Comparison of ENCODE assay signal across 15 mouse cellular contexts in the genomic region with DNA sequence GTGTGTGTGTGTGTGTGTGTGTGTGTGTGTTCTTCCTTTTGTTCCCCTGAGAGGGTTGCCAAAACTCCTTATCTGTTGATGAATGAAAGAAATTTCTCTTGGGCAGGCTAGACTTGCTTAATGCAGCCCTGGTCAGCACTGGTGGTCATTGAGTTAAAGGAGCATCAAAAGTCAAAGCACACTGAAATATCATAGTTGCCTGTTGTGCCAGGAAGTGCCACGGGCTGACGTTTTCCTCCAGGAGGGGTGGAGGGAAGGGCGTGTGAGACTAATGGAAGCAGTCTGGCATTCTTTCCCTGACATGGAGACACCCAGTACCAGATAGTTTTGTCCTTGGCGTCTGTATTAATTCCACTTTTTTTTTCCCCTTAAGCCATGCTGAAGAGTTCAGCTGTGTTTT.
DNase-seq lines count a peak whose midpoint lies in the region; ATAC-seq and TF ChIP-seq lines count a peak whose summit lies in the region.
"Had no signal": no experiment of that assay in that cellular context is flagged by ENCODE, and none has a peak within 500 bp of the region (broad histone marks: within the 10 kb centered on the region; RNA-seq: fewer than 3 reads in every experiment).

No protein-coding gene starts in this region.

- no peak overlapping the region for H3K9ac ChIP-seq in heart, embryonic 16.5 days (ENCODE audit: low read length)
- H3K9ac ChIP-seq in lung, postnatal 0 days (replicated peaks; ENCODE audit: low read depth), result no peak overlapping the region
- H3K9ac ChIP-seq: midbrain, embryonic 12.5 days had no signal

- peak; percentile 70 for ATAC-seq in heart, embryonic 16.5 days (replicated peaks; ENCODE audit: extremely low read depth, insufficient read depth, low FRiP score)
- peak; percentile 50 for ATAC-seq in lung, postnatal 0 days

- H3K4me2 ChIP-seq in heart, embryonic 16.5 days (ENCODE audit: low read depth, low read length), result peak overlapping the region; percentile 34; the same call in 1 of the 2 replicates
- no peak overlapping the region for H3K4me2 ChIP-seq in lung, postnatal 0 days (replicated peaks; ENCODE audit: low read depth, low read length)
- H3K4me2 ChIP-seq: midbrain, embryonic 12.5 days had no signal

- peaks cover 18% of the 10 kb centered on the region for H3K4me1 ChIP-seq in embryonic facial prominence, embryonic 10.5 days
- peaks cover 30% of the 10 kb centered on the region for H3K4me1 ChIP-seq in heart, embryonic 16.5 days (ENCODE audit: control insufficient read depth, insufficient read depth, low read length)
- H3K4me1 ChIP-seq in lung, postnatal 0 days (ENCODE audit: insufficient read depth, low read depth, low read length), result no peaks in the 10 kb centered on the region

- TF ChIP-seq EP300 in lung, postnatal 0 days (IDR thresholded peaks at IDR 0.05), result 0 out of 2 replicates have a peak, but pooled peaks have one; percentile 17

- no peaks in the 10 kb centered on the region for H3K36me3 ChIP-seq in embryonic facial prominence, embryonic 10.5 days (replicated peaks)
- H3K36me3 ChIP-seq in heart, embryonic 16.5 days (ENCODE audit: control insufficient read depth, insufficient read depth), result no peaks in the 10 kb centered on the region
- H3K36me3 ChIP-seq in lung, postnatal 0 days (ENCODE audit: insufficient read depth, low read length), result no peaks in the 10 kb centered on the region
- H3K36me3 ChIP-seq: midbrain, embryonic 12.5 days had no signal

- no peaks in the 10 kb centered on the region for H3K27me3 ChIP-seq in embryonic facial prominence, embryonic 10.5 days (replicated peaks; ENCODE audit: low read depth, poor library complexity, severe bottlenecking)
- H3K27me3 ChIP-seq in heart, embryonic 16.5 days (ENCODE audit: control insufficient read depth, insufficient read depth, low read length), result no peaks in the 10 kb centered on the region
- no peaks in the 10 kb centered on the region for H3K27me3 ChIP-seq in lung, postnatal 0 days (replicated peaks; ENCODE audit: insufficient read depth, low read length)
- H3K27me3 ChIP-seq: midbrain, embryonic 12.5 days had no signal

- no peaks in the 10 kb centered on the region for H3K9me3 ChIP-seq in embryonic facial prominence, embryonic 10.5 days
- no peaks in the 10 kb centered on the region for H3K9me3 ChIP-seq in heart, embryonic 16.5 days (replicated peaks; ENCODE audit: control insufficient read depth, low read length)
- H3K9me3 ChIP-seq in lung, postnatal 0 days (ENCODE audit: low read length), result no peaks in the 10 kb centered on the region
- H3K9me3 ChIP-seq: midbrain, embryonic 12.5 days had no signal

- no peak for TF ChIP-seq CTCF in lung, postnatal 0 days (IDR thresholded peaks at IDR 0.05)
- no peak for TF ChIP-seq CTCF in left cerebral cortex, adult 2 months (IDR thresholded peaks at IDR 0.05)

- WGBS in embryonic facial prominence, embryonic 10.5 days, result 31% methylated on average over 4 of the region's 4 CpGs
- WGBS in heart, embryonic 16.5 days, result 16% methylated on average over 4 of the region's 4 CpGs
- WGBS in lung, postnatal 0 days, result 14% methylated on average over 4 of the region's 4 CpGs

- peak; percentile 57 for DNase-seq in embryo, embryonic 10 days (ENCODE audit: low spot score)
- no peak for DNase-seq in embryo, embryonic 9.5 days (ENCODE audit: extremely low spot score)
- DNase-seq in embryonic facial prominence, embryonic 10.5 days (ENCODE audit: low spot score), result peak; percentile 35
- DNase-seq in lung, postnatal 0 days (ENCODE audit: low spot score), result peak; percentile 63
- DNase-seq in left cerebral cortex, postnatal 10 days (ENCODE audit: extremely low spot score in 1 of 2, low spot score in 2 of 2), result no peak
- no peak for DNase-seq in left cerebral cortex, adult 2 months (ENCODE audit: extremely low spot score in 1 of 2, low spot score in 2 of 2)
- DNase-seq in urinary bladder, postnatal 10 days (ENCODE audit: low spot score), result no peak
- DNase-seq: adrenal gland, postnatal 25 days; cerebellum, adult 8-10 months; gastrocnemius, postnatal 14 days; kidney, postnatal 14 days; spleen, adult 18-20 months had no signal

- intact Hi-C loops in left cerebral cortex, postnatal 10 days (cut with DNase I), result no loop called here
- intact Hi-C loops in left cerebral cortex, adult 2 months (cut with DNase I), result no loop called here

- H3K4me3 ChIP-seq in embryonic facial prominence, embryonic 10.5 days, result no peak overlapping the region
- no peak overlapping the region for H3K4me3 ChIP-seq in heart, embryonic 16.5 days (ENCODE audit: low read length)
- no peak overlapping the region for H3K4me3 ChIP-seq in lung, postnatal 0 days (ENCODE audit: low read depth, low read length)
- no peak overlapping the region for H3K4me3 ChIP-seq in left cerebral cortex, adult 2 months
- H3K4me3 ChIP-seq: erythroblast, embryonic 14.5 days; midbrain, embryonic 12.5 days had no signal

- H3K27ac ChIP-seq in embryonic facial prominence, embryonic 10.5 days (replicated peaks), result peak overlapping the region; percentile 11; the same call in 1 of the 2 replicates
- H3K27ac ChIP-seq in heart, embryonic 16.5 days (ENCODE audit: low read length), result peak overlapping the region; percentile 89
- no peak overlapping the region for H3K27ac ChIP-seq in lung, postnatal 0 days (ENCODE audit: low read length)
- no peak overlapping the region for H3K27ac ChIP-seq in left cerebral cortex, adult 2 months
- H3K27ac ChIP-seq: midbrain, embryonic 12.5 days had no signal

Comparison
In these comparisons a context has a peak if more than half of its experiments do, and no peak if none do; other contexts are left out.
1. DNase-seq: peak in embryo, embryonic 10 days (single experiment), embryonic facial prominence, embryonic 10.5 days (single experiment) and lung, postnatal 0 days (single experiment); none in embryo, embryonic 9.5 days (single experiment), left cerebral cortex, postnatal 10 days (0 of 2), left cerebral cortex, adult 2 months (0 of 2) and urinary bladder, postnatal 10 days (single experiment).
2. H3K27ac ChIP-seq: peak in embryonic facial prominence, embryonic 10.5 days (single experiment) and heart, embryonic 16.5 days (single experiment); none in lung, postnatal 0 days (single experiment) and left cerebral cortex, adult 2 months (single experiment).